Mouse (Mus musculus) E14TG2a.4 (cell line): ENCODE measurements around the gene Itgam.

Experiments
- CTCF ChIP-seq: conservative IDR thresholded peaks from 2 replicates; pipeline ENCODE4 v1.5.1; 2014; ENCODE audit warnings: low read length
- NANOG ChIP-seq: IDR thresholded peaks from 2 replicates; pipeline ENCODE4 v1.6.1; 2014; ENCODE audit warnings: borderline replicate concordance, low read length, mixed read lengths
- POU5F1 ChIP-seq: IDR thresholded peaks from 2 replicates; pipeline ENCODE4 v1.6.1; 2014; ENCODE audit warnings: low read length, borderline replicate concordance

GRCm38 (mm10) chr7:128164001-128164400 lies 101.6 kb downstream of the Itgam start:
- TF ChIP-seq CTCF: no peak
- no peak for TF ChIP-seq POU5F1
- TF ChIP-seq NANOG: no peak
